Mouse (Mus musculus) right cerebral cortex, postnatal 10 days (tissue): ENCODE data around the gene Copg2.

Experiments used
- DNase-seq, 2 experiments: peaks; one replicate each; pipeline ENCODE4 v3.0.0; 2021; ENCODE audit warnings: low spot score in 2 of 2

The Copg2 gene

GRCm38 (mm10) chr6:30734988-30735727 lies 161.4 kb downstream of the Copg2 start:
- no peak for DNase-seq

DNA sequence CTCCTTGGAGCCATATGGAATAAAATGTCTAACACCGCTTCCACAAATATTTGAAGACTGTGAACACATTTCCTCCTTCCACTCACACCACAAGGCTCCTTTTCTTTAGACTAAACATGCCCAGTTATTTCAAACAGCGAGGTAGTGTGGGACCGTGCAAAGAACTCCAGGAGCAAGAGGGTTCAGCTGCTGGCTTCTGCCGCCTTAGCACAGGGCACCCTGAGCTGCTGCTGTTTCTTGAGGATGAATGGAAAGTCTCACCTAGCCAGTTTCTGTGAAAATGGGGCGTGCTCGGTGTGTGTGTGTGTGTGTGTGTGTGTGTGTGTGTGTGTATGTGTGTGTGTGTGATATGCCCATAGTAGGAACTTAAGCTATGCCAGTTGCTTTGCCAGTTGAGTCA lies 162.1 kb downstream of the Copg2 start:
- no peak for DNase-seq

GRCm38 (mm10) chr6:30732571-30733130 lies 163.9 kb downstream of the Copg2 start:
- no peak for DNase-seq

- no peak for DNase-seq
These were observed 166.2 kb downstream of the Copg2 start for GRCm38 (mm10) chr6:30730301-30730971.

DNA sequence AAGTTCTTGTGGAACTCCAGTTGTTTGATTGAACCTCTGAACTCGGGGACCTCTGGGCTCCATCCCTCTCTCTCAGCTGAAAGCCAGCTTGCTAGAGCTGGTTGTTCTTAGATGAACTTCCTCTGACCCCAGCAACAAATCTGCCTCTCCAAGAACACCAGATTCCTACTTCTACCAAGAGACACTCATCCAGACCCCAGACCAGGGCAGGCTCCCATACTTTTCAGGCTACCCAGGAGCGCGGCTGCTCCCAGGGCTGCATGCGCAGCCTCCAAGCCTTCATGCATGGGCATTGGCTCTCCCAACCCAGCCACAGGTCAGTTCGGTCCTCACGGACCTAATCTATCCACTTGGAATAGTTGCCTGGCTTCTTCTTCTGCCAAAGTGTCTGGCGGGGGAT lies 173.3 kb downstream of the Copg2 start, which contains the start of gene Mest:
Mest (plus strand) TSS at position 217 of the 400 bp plus-strand sequence.
- no peak for DNase-seq

DNA sequence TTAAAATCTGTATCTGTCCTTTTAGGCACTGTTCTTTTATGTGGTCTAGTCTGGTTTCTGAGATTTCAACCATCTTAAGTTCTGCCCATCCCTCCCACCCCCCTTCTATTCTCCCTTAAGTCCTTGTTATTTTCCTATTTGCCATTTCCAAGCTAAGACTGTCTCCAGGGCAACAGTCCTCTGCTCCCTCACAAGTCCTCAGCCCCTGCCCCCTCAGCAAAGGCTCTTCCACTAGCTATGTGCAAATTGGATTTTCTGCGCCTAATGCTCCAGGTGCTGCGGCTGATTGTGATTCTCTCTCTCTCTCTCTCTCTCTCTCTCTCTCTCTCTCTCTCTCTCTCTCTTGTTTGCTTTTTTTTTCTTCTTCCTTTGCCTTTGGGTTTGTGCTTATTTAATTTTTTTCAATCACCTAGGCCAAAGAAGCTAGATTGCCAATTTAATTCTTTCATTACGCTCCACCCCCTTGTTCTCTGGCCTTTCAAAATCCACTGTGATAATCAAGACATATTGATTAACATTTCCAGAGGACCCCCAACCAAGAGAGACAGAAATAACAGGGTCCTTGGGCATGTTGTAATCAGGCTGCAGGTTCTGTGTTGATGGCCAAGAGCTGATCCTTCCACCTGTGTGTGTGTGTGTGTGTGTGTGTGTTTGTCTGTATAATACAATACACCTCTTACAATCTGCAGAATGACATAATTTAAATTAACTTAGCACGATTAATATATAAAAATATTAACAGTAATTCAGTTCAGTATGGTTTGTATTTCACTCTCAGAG lies 174.0 kb downstream of the Copg2 start:
- DNase-seq: no peak

DNA sequence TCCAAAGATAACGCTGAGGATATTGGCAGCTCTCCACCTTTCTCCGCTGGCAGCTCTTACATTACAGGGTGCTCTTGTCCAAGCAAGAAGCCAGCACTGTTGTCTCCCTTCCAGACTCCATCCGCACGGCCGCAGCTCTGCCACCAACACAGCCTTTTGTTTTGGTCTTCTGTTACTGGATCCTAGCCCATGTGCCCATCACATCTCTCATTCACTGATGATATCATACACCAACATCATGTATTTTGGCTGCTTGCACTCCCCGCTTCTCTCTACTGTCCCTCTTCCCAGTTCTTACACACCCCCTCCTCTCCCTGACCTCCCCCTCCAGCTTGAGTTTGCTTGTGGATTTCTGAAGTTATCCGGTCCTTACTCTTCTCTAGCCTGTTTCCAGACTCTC lies 179.8 kb downstream of the Copg2 start:
- DNase-seq: peak in 1 of 2 experiments; percentile 41

GRCm38 (mm10) chr6:30714891-30715471 lies 181.6 kb downstream of the Copg2 start:
- DNase-seq: no peak

GRCm38 (mm10) chr6:30713896-30714295 lies 182.7 kb downstream of the Copg2 start:
- DNase-seq: no peak

GRCm38 (mm10) chr6:30713455-30713854 lies 183.1 kb downstream of the Copg2 start:
- no peak for DNase-seq

- no peak for DNase-seq
These were observed 184.1 kb downstream of the Copg2 start for GRCm38 (mm10) chr6:30712484-30712883.

- DNase-seq: no peak
These were observed 185.2 kb downstream of the Copg2 start for GRCm38 (mm10) chr6:30711365-30711763.

DNA sequence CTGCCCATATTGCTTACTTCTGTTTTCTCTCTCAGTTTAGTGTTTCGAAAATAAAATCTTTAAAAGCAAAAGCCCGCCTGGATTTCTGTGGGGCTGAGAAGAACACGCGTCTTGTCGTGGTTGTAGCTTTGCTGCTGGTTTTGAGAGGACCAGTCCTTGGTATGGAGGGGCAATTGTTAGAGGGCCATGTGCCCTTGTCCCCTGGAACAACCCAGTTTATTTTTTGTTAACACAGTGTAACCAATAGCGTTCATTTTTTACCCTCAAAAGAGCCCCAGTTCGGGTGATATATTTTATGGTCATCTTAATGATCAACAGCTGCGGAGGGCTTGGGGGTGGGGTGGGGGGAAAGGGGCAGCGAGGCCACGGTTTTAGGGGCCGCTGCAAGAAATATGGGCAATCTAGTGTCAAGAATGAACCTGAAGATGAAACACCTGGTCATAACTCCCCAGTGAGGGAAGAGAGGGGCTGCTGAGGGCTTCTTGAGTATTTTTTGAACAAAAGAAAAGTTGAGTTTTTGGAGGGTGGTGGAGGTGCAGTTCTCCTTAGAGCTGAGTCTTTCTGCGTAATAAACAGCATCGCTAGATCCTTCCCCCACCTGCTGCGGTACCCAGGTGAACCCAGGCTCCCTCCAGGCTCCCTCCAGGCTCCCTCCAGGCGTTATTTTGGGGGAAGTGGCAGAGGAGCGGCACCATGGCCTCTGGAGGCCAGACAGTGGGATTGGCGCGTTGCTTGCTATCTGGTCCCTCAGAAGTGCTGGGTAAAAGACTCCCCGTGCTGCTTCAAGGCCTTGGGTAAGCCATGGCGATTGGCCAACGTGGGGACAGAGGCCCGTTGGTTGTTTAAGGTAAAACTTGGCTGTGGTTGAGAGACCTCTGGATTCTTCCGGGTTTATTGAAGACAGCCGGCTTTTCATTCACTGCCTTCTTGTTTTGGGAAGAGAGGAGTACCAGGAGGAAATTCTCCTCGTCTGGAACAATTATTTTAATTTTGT lies 185.9 kb downstream of the Copg2 start:
- no peak for DNase-seq

GRCm38 (mm10) chr6:30709115-30709514 lies 187.5 kb downstream of the Copg2 start:
- DNase-seq: no peak

- DNase-seq: no peak
These were observed 192.5 kb downstream of the Copg2 start for GRCm38 (mm10) chr6:30703977-30704602.

GRCm38 (mm10) chr6:30703476-30703875 lies 193.1 kb downstream of the Copg2 start:
- no peak for DNase-seq

- no peak for DNase-seq
These were observed 193.7 kb downstream of the Copg2 start for GRCm38 (mm10) chr6:30702881-30703280.

- DNase-seq: no peak
These were observed 196.4 kb downstream of the Copg2 start for GRCm38 (mm10) chr6:30700182-30700581.

DNA sequence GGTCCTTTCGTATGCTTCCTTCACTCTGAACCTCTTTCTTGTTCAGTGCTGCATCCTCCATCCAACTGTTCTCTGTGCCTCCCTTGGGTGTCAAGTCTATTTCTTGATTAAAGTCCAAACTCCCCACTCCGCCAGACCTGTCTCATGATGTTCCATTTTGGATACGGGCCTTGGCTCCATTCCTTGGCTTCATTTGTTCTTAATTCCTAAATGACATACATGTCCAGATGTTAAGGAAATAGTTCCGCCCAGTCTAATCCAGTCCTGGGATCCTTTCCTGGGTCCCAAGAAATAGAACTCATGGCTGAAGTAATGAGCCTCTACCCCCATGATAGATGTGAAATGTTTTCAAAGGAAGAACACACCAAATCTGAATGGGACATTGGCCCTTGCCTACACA lies 198.6 kb downstream of the Copg2 start:
- DNase-seq: no peak
